Mouse (Mus musculus) stomach, postnatal 0 days (tissue): ENCODE data around the gene Wnt3. TPM values are rescaled to one million over a fixed set of nuclear protein-coding genes. Genes with fewer than 3 reads are reported as not detected.
A peak's percentile ranks its signal among the peaks of the same experiment; 100 is the strongest.

ENCODE experiments used
- ATAC-seq: fragments of 200-750 bp; cut with Nextera tagmentation; 2 replicates; pipeline ENCODE4 v1.8.0; 2017; ENCODE audit not compliant: low FRiP score, low TSS enrichment
- DNase-seq: peaks from one replicate; pipeline ENCODE4 v3.0.0-alpha.2; 2016; ENCODE audit warnings: low spot score
- H3K27ac ChIP-seq: fragments of 300-500 bp; sonication (generic); replicated peaks from 2 replicates; pipeline ENCODE4 v1.5.1; 2014; ENCODE audit warnings: mild to moderate bottlenecking, control low read depth
- H3K27me3 ChIP-seq: fragments of 300-500 bp; sonication (generic); 2 replicates; pipeline ENCODE4 v1.6.1; 2014; ENCODE audit warnings: low read length; ENCODE audit not compliant: control insufficient read depth, insufficient read depth
- H3K36me3 ChIP-seq: fragments of 300-500 bp; sonication (generic); 2 replicates; pipeline ENCODE4 v1.6.1; 2014; ENCODE audit warnings: low read length, mixed read lengths; ENCODE audit not compliant: control insufficient read depth, insufficient read depth
- H3K4me1 ChIP-seq: fragments of 300-500 bp; sonication (generic); replicated peaks from 2 replicates; pipeline ENCODE4 v1.6.1; 2014; ENCODE audit warnings: antibody characterized with exemption; ENCODE audit not compliant: control insufficient read depth, insufficient read depth
- H3K4me2 ChIP-seq: fragments of 300-500 bp; sonication (generic); replicated peaks from 2 replicates; pipeline ENCODE4 v1.6.1; 2014; ENCODE audit warnings: low read depth, mild to moderate bottlenecking, control low read depth, moderate library complexity
- H3K4me3 ChIP-seq: fragments of 300-500 bp; sonication (generic); 2 replicates; pipeline ENCODE4 v1.5.1; 2014; ENCODE audit warnings: low read depth, low read length, control low read depth
- H3K9ac ChIP-seq: fragments of 300-500 bp; sonication (generic); 2 replicates; pipeline ENCODE4 v1.6.1; 2014; ENCODE audit warnings: mild to moderate bottlenecking, low read length, control low read depth, mixed read lengths
- H3K9me3 ChIP-seq: fragments of 300-500 bp; sonication (generic); 2 replicates; pipeline ENCODE4 v1.6.1; 2016; ENCODE audit warnings: low read length; ENCODE audit not compliant: control insufficient read depth
- CTCF ChIP-seq: IDR thresholded peaks from 2 replicates; pipeline ENCODE4 v1.5.1; 2016; ENCODE audit warnings: antibody characterized with exemption, low read depth, mild to moderate bottlenecking, moderate library complexity
- EP300 ChIP-seq: optimal IDR thresholded peaks from 2 replicates; pipeline ENCODE3; 2016; ENCODE audit warnings: antibody characterized with exemption
- WGBS: fragments of 180-500 bp; shearing (Covaris S2); extraction: QIAGEN DNeasy Blood & Tissue Kit; methylation state at CpG from one replicate; pipeline ENCODE4 v1.1.7; 2014; 5-methylcytosine and 5-hydroxymethylcytosine counted together
- polyA plus RNA-seq: library from polyadenylated mRNA; unstranded; fragments of >200 nt; fragmentation: Nextera tagmentation; extraction: Ambion mirVana; gene quantifications from 2 replicates; pipeline ENCODE4 v1.2.1, GENCODE M21; 2015

Wnt3 gene
- polyA plus RNA-seq, 1 experiment from 2014 or later = 0.55 TPM

DNA sequence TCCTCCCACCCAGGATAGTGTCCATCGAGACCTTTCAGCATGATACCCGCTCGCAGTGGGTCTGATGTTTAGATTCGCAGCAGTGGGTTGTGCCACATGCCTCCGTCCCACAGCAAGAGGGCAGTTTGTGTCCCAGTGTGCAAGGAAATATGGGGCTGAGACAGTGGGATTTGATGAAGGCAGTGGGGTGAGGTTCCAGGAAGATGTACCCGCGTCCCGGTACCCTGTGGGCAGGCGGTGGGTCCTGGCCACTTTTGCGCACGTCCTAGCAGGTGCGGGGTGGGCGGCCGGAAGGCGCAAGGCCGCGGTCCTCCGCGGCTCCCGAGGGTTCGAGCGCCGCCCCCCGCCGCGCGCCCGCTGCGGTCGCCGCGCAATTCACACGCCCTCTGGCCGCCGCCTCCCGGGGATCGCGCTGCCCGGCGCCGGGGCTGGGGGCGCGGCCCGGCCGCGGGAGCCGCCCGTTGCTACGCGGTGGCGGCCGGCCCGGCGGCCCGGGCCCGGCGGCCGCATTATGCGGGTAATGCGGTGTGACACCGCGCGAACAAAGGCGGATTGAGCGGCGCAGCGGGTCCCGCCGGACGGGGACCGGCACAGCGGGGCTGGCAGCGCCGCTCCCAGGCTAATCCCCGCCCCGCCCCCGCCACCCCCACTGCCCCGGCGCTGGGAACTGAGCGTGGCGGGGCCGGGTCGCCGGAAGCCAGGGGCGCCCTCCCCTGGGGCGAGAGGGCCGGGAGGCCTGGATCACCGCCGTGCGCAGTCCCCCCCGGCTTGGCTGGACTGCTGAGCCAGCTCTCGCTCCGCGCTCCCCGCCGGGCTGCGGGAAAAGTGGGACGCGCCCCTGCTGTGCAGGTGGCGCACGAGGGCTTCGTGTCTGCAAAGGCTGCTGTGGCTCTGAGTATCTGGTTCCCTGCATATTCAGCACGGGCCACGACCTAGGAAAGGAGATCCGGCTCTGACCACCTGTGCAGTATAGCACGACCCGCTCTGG is 36.0 kb downstream of the Wnt3 start:
- DNase-seq = peak; percentile 29
- no peaks in the 10 kb centered on the region for H3K36me3 ChIP-seq
- peak; percentile 27; the same call in 1 of the 2 replicates for ATAC-seq
- H3K27me3 ChIP-seq = peaks cover 3% of the 10 kb centered on the region; the same call in 1 of the 2 replicates
- peak overlapping the region; percentile 97 for H3K4me2 ChIP-seq
- H3K9ac ChIP-seq = peak overlapping the region; percentile 52
- no peaks in the 10 kb centered on the region for H3K9me3 ChIP-seq
- TF ChIP-seq CTCF (no peak), EP300 (no peak)
- H3K4me3 ChIP-seq = peak overlapping the region; percentile 55
- WGBS = 1% methylated on average over 97 of the region's 107 CpGs
- no peak overlapping the region for H3K27ac ChIP-seq
- no peaks in the 10 kb centered on the region for H3K4me1 ChIP-seq

DNA sequence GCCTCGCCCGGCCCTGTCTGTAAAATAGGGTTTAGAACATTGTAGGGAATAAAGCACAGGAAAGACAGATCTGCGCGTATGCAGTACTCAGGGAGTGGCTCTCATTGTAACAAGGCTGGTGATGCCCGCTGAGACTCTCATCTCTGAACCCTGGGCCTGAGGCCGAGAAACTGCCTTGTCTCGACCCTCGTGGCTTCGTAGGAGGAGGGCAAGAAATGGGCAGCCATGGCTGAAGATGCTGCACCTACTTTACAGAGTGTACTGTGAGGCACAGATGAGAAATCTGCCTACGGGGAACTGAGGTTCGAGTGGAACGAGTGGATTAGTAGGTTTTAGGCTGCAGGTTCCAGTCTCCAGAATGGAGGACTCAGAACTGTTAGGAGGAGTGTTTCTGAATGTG is 36.7 kb downstream of the Wnt3 start:
- Histone ChIP-seq H3K4me1 (no peaks in the 10 kb centered on the region), H3K27me3 (peaks cover 3% of the 10 kb centered on the region; the same call in 1 of the 2 replicates), H3K4me3 (peak overlapping the region; percentile 55; the same call in 1 of the 2 replicates), H3K36me3 (no peaks in the 10 kb centered on the region), H3K9ac (no peak overlapping the region), H3K27ac (no peak overlapping the region), H3K9me3 (no peaks in the 10 kb centered on the region), H3K4me2 (peak overlapping the region; percentile 97)
- no peak for ATAC-seq
- TF ChIP-seq CTCF (no peak), EP300 (no peak)
- WGBS = 29% methylated on average over 12 of the region's 12 CpGs
- DNase-seq = no peak

DNA sequence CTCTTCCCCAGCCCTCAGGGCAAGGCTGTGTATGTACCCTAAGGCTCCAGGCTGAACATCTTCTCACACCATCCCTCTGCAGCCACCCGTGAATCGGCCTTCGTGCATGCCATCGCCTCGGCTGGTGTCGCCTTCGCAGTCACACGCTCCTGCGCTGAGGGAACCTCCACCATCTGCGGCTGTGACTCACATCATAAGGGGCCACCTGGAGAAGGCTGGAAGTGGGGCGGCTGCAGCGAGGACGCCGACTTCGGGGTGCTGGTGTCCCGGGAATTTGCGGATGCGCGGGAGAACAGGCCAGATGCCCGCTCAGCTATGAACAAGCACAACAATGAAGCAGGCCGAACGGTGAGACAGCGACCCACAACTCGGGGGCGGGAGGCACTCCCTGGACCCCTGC is 37.3 kb downstream of the Wnt3 start:
- H3K36me3 ChIP-seq = no peaks in the 10 kb centered on the region
- ATAC-seq = no peak
- TF ChIP-seq CTCF (no peak), EP300 (no peak)
- no peaks in the 10 kb centered on the region for H3K9me3 ChIP-seq
- H3K27ac ChIP-seq = no peak overlapping the region
- no peak overlapping the region for H3K4me3 ChIP-seq
- no peak overlapping the region for H3K9ac ChIP-seq
- H3K27me3 ChIP-seq = peaks cover 3% of the 10 kb centered on the region; the same call in 1 of the 2 replicates
- no peak for DNase-seq
- H3K4me2 ChIP-seq = no peak overlapping the region
- H3K4me1 ChIP-seq = no peaks in the 10 kb centered on the region
- 78% methylated on average over 25 of the region's 25 CpGs for WGBS

DNA sequence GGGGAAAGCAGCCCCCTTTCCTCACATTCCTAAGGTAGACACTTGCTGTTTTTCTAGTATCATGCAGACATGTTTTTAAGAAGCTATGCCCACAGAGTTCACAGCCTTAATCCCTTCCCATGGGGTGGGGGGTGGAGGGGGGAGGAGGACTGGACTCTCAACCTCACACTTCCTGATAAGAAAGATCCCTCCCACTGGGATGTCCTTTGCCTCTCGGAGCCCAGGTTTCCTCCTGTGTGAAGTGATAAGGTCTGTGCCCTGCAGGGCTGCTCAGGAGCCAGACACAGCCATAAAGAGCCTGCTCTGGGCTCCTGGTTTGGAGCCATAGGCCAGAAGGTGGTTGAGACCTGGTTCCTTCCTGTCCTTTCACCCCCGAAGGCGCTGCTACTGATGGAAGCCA is 40.9 kb downstream of the Wnt3 start:
- Histone ChIP-seq H3K9me3 (no peaks in the 10 kb centered on the region), H3K9ac (no peak overlapping the region), H3K36me3 (no peaks in the 10 kb centered on the region), H3K4me1 (no peaks in the 10 kb centered on the region), H3K4me3 (no peak overlapping the region), H3K27ac (no peak overlapping the region), H3K4me2 (no peak overlapping the region), H3K27me3 (peaks cover 3% of the 10 kb centered on the region; the same call in 1 of the 2 replicates)
- no peak for TF ChIP-seq CTCF
- no peak for TF ChIP-seq EP300
- ATAC-seq = no peak
- DNase-seq = no peak
- WGBS = 27% methylated on average over 3 of the region's 3 CpGs

- Histone ChIP-seq H3K9ac (no peak overlapping the region), H3K4me2 (no peak overlapping the region), H3K27ac (no peak overlapping the region), H3K4me1 (no peaks in the 10 kb centered on the region), H3K4me3 (no peak overlapping the region), H3K9me3 (no peaks in the 10 kb centered on the region), H3K27me3 (peaks cover 3% of the 10 kb centered on the region; the same call in 1 of the 2 replicates), H3K36me3 (no peaks in the 10 kb centered on the region)
- ATAC-seq (no peak), DNase-seq (no peak)
- 41% methylated on average over 13 of the region's 13 CpGs for WGBS
- TF ChIP-seq EP300 (no peak), CTCF (no peak)
Measured at GRCm38 (mm10) chr11:103815986-103816385, 42.0 kb downstream of the Wnt3 start.

- no peak for TF ChIP-seq CTCF
- no peak for TF ChIP-seq EP300
- Histone ChIP-seq H3K4me2 (no peak overlapping the region), H3K9me3 (no peaks in the 10 kb centered on the region), H3K4me3 (no peak overlapping the region), H3K4me1 (no peaks in the 10 kb centered on the region), H3K9ac (no peak overlapping the region), H3K36me3 (no peaks in the 10 kb centered on the region), H3K27me3 (no peaks in the 10 kb centered on the region; the same call in 1 of the 2 replicates), H3K27ac (no peak overlapping the region)
- ATAC-seq = no peak
- no peak for DNase-seq
- 86% methylated on average over 8 of the region's 8 CpGs for WGBS
Measured at GRCm38 (mm10) chr11:103816719-103817118, 42.8 kb downstream of the Wnt3 start.
